9 mouse cellular contexts compared by ENCODE assay signal in genomic region chr3:95133176-95133575, GRCm38 (mm10). TPM values are rescaled to one million over a fixed set of nuclear protein-coding genes. Genes with fewer than 3 reads are reported as not detected.
A peak's percentile ranks its signal among the peaks of the same experiment; 100 is the strongest.
DNase-seq lines count a peak whose midpoint lies in the region; ATAC-seq and TF ChIP-seq lines count a peak whose summit lies in the region.
"Had no signal": no experiment of that assay in that cellular context is flagged by ENCODE, and none has a peak within 500 bp of the region (broad histone marks: within the 10 kb centered on the region; RNA-seq: fewer than 3 reads in every experiment).

No protein-coding gene starts in this region.

- peak overlapping the region; percentile 74 for H3K4me3 ChIP-seq in heart, embryonic 15.5 days
- H3K4me3 ChIP-seq in bone marrow, adult 2 months (replicated peaks; ENCODE audit: control insufficient read depth, low read depth, low read length) = peak overlapping the region; percentile 75
- peak overlapping the region; percentile 68 for H3K4me3 ChIP-seq in hindbrain, embryonic 10.5 days
- H3K4me3 ChIP-seq in midbrain, embryonic 11.5 days (ENCODE audit: low read depth, low read length) = peak overlapping the region; percentile 67

- peaks cover 21% of the 10 kb centered on the region for H3K4me1 ChIP-seq in heart, embryonic 15.5 days (replicated peaks)
- H3K4me1 ChIP-seq in bone marrow, adult 2 months (ENCODE audit: control insufficient read depth, insufficient read depth, low read length) = peaks cover 4% of the 10 kb centered on the region
- peaks cover 23% of the 10 kb centered on the region for H3K4me1 ChIP-seq in hindbrain, embryonic 10.5 days (replicated peaks)
- peaks cover 11% of the 10 kb centered on the region for H3K4me1 ChIP-seq in midbrain, embryonic 11.5 days (ENCODE audit: control insufficient read depth, insufficient read depth, low read length)

- TF ChIP-seq CTCF in bone marrow, adult 2 months (IDR thresholded peaks at IDR 0.05; ENCODE audit: control insufficient read depth, insufficient read depth, low read length) = no peak

- H3K27ac ChIP-seq in heart, embryonic 15.5 days = peak overlapping the region; percentile 80
- H3K27ac ChIP-seq in bone marrow, adult 2 months (ENCODE audit: control insufficient read depth, insufficient read depth, low read depth, low read length, poor library complexity) = peak overlapping the region; percentile 25; the same call in 1 of the 2 replicates
- peak overlapping the region; percentile 91 for H3K27ac ChIP-seq in hindbrain, embryonic 10.5 days
- H3K27ac ChIP-seq in midbrain, embryonic 11.5 days (ENCODE audit: low read depth, low read length) = no peak overlapping the region

- H3K36me3 ChIP-seq in heart, embryonic 15.5 days = peaks cover 18% of the 10 kb centered on the region
- peaks cover 46% of the 10 kb centered on the region for H3K36me3 ChIP-seq in hindbrain, embryonic 10.5 days
- peaks cover 7% of the 10 kb centered on the region; the same call in 1 of the 2 replicates for H3K36me3 ChIP-seq in midbrain, embryonic 11.5 days (ENCODE audit: control insufficient read depth, insufficient read depth, low read length)

- 49% methylated on average over 11 of the region's 11 CpGs for WGBS in heart, embryonic 15.5 days
- WGBS in bone marrow, adult 2 months = 58% methylated on average over 11 of the region's 11 CpGs
- 62% methylated on average over 11 of the region's 11 CpGs for WGBS in hindbrain, embryonic 10.5 days
- WGBS in midbrain, embryonic 11.5 days = 57% methylated on average over 11 of the region's 11 CpGs

- TF ChIP-seq POLR2A in bone marrow, adult 2 months (IDR thresholded peaks at IDR 0.05; ENCODE audit: borderline replicate concordance, control insufficient read depth, low read depth, low read length) = no peak

- no peaks in the 10 kb centered on the region for H3K9me3 ChIP-seq in heart, embryonic 15.5 days (replicated peaks)
- H3K9me3 ChIP-seq in hindbrain, embryonic 10.5 days = no peaks in the 10 kb centered on the region
- H3K9me3 ChIP-seq in midbrain, embryonic 11.5 days (ENCODE audit: control insufficient read depth, low read length) = no peaks in the 10 kb centered on the region

- peak overlapping the region; percentile 92 for H3K4me2 ChIP-seq in heart, embryonic 15.5 days
- H3K4me2 ChIP-seq in midbrain, embryonic 11.5 days = peak overlapping the region; percentile 86

- DNase-seq in heart, postnatal 36 days = no peak
- no peak for DNase-seq in hindbrain, embryonic 10.5 days (ENCODE audit: low spot score)
- DNase-seq in midbrain, embryonic 11.5 days (ENCODE audit: low spot score, missing footprints) = no peak
- DNase-seq in urinary bladder, postnatal 4 days (ENCODE audit: low spot score in 2 of 2) = no peak
- DNase-seq in embryo, embryonic 11 days = no peak
- DNase-seq in spleen, postnatal 14 days (ENCODE audit: low spot score in 2 of 2) = no peak

- intact Hi-C loops in heart, postnatal 36 days (cut with DNase I) = loop anchor here (2.0 kb wide), 1 partner anchor 22 kb away; the partner anchor contains the start of gene Vps72

- H3K9ac ChIP-seq in heart, embryonic 15.5 days = peak overlapping the region; percentile 81
- H3K9ac ChIP-seq in midbrain, embryonic 11.5 days (ENCODE audit: low read length) = peak overlapping the region; percentile 72

- peak; percentile 10; the same call in 1 of the 2 replicates for ATAC-seq in heart, embryonic 15.5 days (replicated peaks; ENCODE audit: insufficient number of reproducible peaks, insufficient read depth, low FRiP score, low read depth)
- peak; percentile 8; the same call in 1 of the 2 replicates for ATAC-seq in midbrain, embryonic 11.5 days (ENCODE audit: low FRiP score)

- no peaks in the 10 kb centered on the region for H3K27me3 ChIP-seq in heart, embryonic 15.5 days
- no peaks in the 10 kb centered on the region for H3K27me3 ChIP-seq in hindbrain, embryonic 10.5 days (ENCODE audit: insufficient read depth, poor library complexity, severe bottlenecking)
- H3K27me3 ChIP-seq in midbrain, embryonic 11.5 days (ENCODE audit: control insufficient read depth, insufficient read depth, low read length) = no peaks in the 10 kb centered on the region
- H3K27me3 ChIP-seq: Patski had no signal

RNA-seq across cellular contexts. Expression of gene Scnm1, which starts 0.6 kb away (rescaled TPM):
- polyA plus RNA-seq in heart, embryonic 15.5 days (2015; fragmentation: Nextera tagmentation; extraction: Ambion mirVana) = 51.0 and 54.2 TPM in 2 replicates
- 10 to 100 TPM; 24.1 to 37.5 TPM for total RNA-seq in heart, postnatal 36 days (2021)
- 72.6 and 130 TPM in 2 replicates for polyA plus RNA-seq in bone marrow, adult 2 months (2011; ENCODE audit: insufficient read depth, insufficient read length, low replicate concordance, missing spikeins)
- 79.2 and 94.1 TPM in 2 replicates for polyA plus RNA-seq in hindbrain, embryonic 10.5 days (2016; fragmentation: Nextera tagmentation; extraction: Ambion mirVana)
- 84.9 and 86.3 TPM in 2 replicates for polyA plus RNA-seq in midbrain, embryonic 11.5 days (2014; fragmentation: Nextera tagmentation; extraction: Ambion mirVana)

RNA-seq across cellular contexts. Expression of gene Lysmd1, which starts 0.7 kb away (rescaled TPM):
- polyA plus RNA-seq in heart, embryonic 15.5 days (2015; fragmentation: Nextera tagmentation; extraction: Ambion mirVana) = 9.4 and 10.4 TPM in 2 replicates
- total RNA-seq in heart, postnatal 36 days (2021) = 1 to 10 TPM; 5.8 to 6.5 TPM
- polyA plus RNA-seq in bone marrow, adult 2 months (2011; ENCODE audit: insufficient read depth, insufficient read length, low replicate concordance, missing spikeins) = 9.4 and 10.9 TPM in 2 replicates
- polyA plus RNA-seq in hindbrain, embryonic 10.5 days (2016; fragmentation: Nextera tagmentation; extraction: Ambion mirVana) = 13.4 and 17.2 TPM in 2 replicates
- polyA plus RNA-seq in midbrain, embryonic 11.5 days (2014; fragmentation: Nextera tagmentation; extraction: Ambion mirVana) = 16.1 and 17.4 TPM in 2 replicates

RNA-seq across cellular contexts. Expression of gene Tmod4, which starts 8.9 kb away (rescaled TPM):
- polyA plus RNA-seq in heart, embryonic 15.5 days (2015; fragmentation: Nextera tagmentation; extraction: Ambion mirVana) = 1.4 and 2.1 TPM in 2 replicates
- total RNA-seq in heart, postnatal 36 days (2021) = 10 to 100 TPM; 17.6 to 29.1 TPM
- polyA plus RNA-seq in bone marrow, adult 2 months (2011; ENCODE audit: insufficient read depth, insufficient read length, low replicate concordance, missing spikeins) = 4.5 and 6.1 TPM in 2 replicates
- polyA plus RNA-seq in hindbrain, embryonic 10.5 days (2016; fragmentation: Nextera tagmentation; extraction: Ambion mirVana) = 0.95 and 1.3 TPM in 2 replicates
- 0.97 TPM in 1 of 2 replicates, not detected in the other for polyA plus RNA-seq in midbrain, embryonic 11.5 days (2014; fragmentation: Nextera tagmentation; extraction: Ambion mirVana)

RNA-seq across cellular contexts. Expression of gene Tnfaip8l2, which starts 9.0 kb away (rescaled TPM):
- 2.5 and 4.8 TPM in 2 replicates for polyA plus RNA-seq in heart, embryonic 15.5 days (2015; fragmentation: Nextera tagmentation; extraction: Ambion mirVana)
- 1 to 10 TPM; 1.4 to 2.7 TPM for total RNA-seq in heart, postnatal 36 days (2021)
- polyA plus RNA-seq in bone marrow, adult 2 months (2011; ENCODE audit: insufficient read depth, insufficient read length, low replicate concordance, missing spikeins) = 11.7 and 41.8 TPM in 2 replicates
- 2.1 and 2.9 TPM in 2 replicates for polyA plus RNA-seq in hindbrain, embryonic 10.5 days (2016; fragmentation: Nextera tagmentation; extraction: Ambion mirVana)
- polyA plus RNA-seq in midbrain, embryonic 11.5 days (2014; fragmentation: Nextera tagmentation; extraction: Ambion mirVana) = 2.2 and 2.9 TPM in 2 replicates

RNA-seq across cellular contexts. Expression of gene Vps72, which starts 22.4 kb away (rescaled TPM):
- 79.5 and 99.3 TPM in 2 replicates for polyA plus RNA-seq in heart, embryonic 15.5 days (2015; fragmentation: Nextera tagmentation; extraction: Ambion mirVana)
- total RNA-seq in heart, postnatal 36 days (2021) = 10 to 100 TPM; 31.7 to 35.2 TPM
- 17.0 and 39.0 TPM in 2 replicates for polyA plus RNA-seq in bone marrow, adult 2 months (2011; ENCODE audit: insufficient read depth, insufficient read length, low replicate concordance, missing spikeins)
- 274 and 303 TPM in 2 replicates for polyA plus RNA-seq in hindbrain, embryonic 10.5 days (2016; fragmentation: Nextera tagmentation; extraction: Ambion mirVana)
- 221 and 238 TPM in 2 replicates for polyA plus RNA-seq in midbrain, embryonic 11.5 days (2014; fragmentation: Nextera tagmentation; extraction: Ambion mirVana)
